Mouse (Mus musculus) CD4-positive, CD25-positive, alpha-beta regulatory T cell, adult 2 months (primary cell): ENCODE measurements around the gene Larp4b.

Source experiments
- DNase-seq: peaks from one replicate; pipeline ENCODE4 v3.0.0-alpha.2; 2012; ENCODE audit warnings: low read depth, low spot score

Gene Larp4b

GRCm38 (mm10) chr13:9122045-9122444, 28.4 kb downstream of the Larp4b start:
- no peak for DNase-seq

GRCm38 (mm10) chr13:9125193-9125592, 31.5 kb downstream of the Larp4b start:
- DNase-seq = no peak

GRCm38 (mm10) chr13:9127715-9128114, 34.0 kb downstream of the Larp4b start:
- no peak for DNase-seq

GRCm38 (mm10) chr13:9128707-9129314, 35.1 kb downstream of the Larp4b start:
- DNase-seq = no peak

GRCm38 (mm10) chr13:9134421-9134820, 40.7 kb downstream of the Larp4b start:
- no peak for DNase-seq

GRCm38 (mm10) chr13:9136088-9136487, 42.4 kb downstream of the Larp4b start:
- no peak for DNase-seq

- DNase-seq = no peak
Measured at GRCm38 (mm10) chr13:9136733-9137132, 43.1 kb downstream of the Larp4b start.

GRCm38 (mm10) chr13:9139466-9139991, 45.8 kb downstream of the Larp4b start:
- DNase-seq = no peak

- no peak for DNase-seq
Measured at GRCm38 (mm10) chr13:9140204-9140603, 46.5 kb downstream of the Larp4b start.

GRCm38 (mm10) chr13:9142371-9142770, 48.7 kb downstream of the Larp4b start:
- no peak for DNase-seq

GRCm38 (mm10) chr13:9148830-9149229, 55.1 kb downstream of the Larp4b start:
- DNase-seq = no peak

- no peak for DNase-seq
Measured at GRCm38 (mm10) chr13:9149473-9150217, 56.0 kb downstream of the Larp4b start.

- no peak for DNase-seq
Measured at GRCm38 (mm10) chr13:9151100-9151499, 57.4 kb downstream of the Larp4b start.

GRCm38 (mm10) chr13:9151619-9152018, 57.9 kb downstream of the Larp4b start:
- DNase-seq = no peak

- no peak for DNase-seq
Measured at GRCm38 (mm10) chr13:9152267-9152666, 58.6 kb downstream of the Larp4b start.

GRCm38 (mm10) chr13:9153803-9154202, 60.1 kb downstream of the Larp4b start:
- no peak for DNase-seq

- no peak for DNase-seq
Measured at GRCm38 (mm10) chr13:9159282-9159681, 65.6 kb downstream of the Larp4b start.

GRCm38 (mm10) chr13:9162888-9163287, 69.2 kb downstream of the Larp4b start:
- DNase-seq = no peak

- DNase-seq = no peak
Measured at GRCm38 (mm10) chr13:9167842-9168241, 74.2 kb downstream of the Larp4b start.

- DNase-seq = no peak
Measured at GRCm38 (mm10) chr13:9169616-9170015, 75.9 kb downstream of the Larp4b start.

GRCm38 (mm10) chr13:9170726-9171125, 77.0 kb downstream of the Larp4b start:
- DNase-seq = no peak

- no peak for DNase-seq
Measured at GRCm38 (mm10) chr13:9173414-9173813, 79.7 kb downstream of the Larp4b start.

GRCm38 (mm10) chr13:9175171-9175570, 81.5 kb downstream of the Larp4b start:
- no peak for DNase-seq
